Mouse (Mus musculus) hindbrain, embryonic 13.5 days (tissue): ENCODE results near the gene Cotl1. TPM values are rescaled to one million over a fixed set of nuclear protein-coding genes. Genes with fewer than 3 reads are reported as not detected.

Experiments
- ATAC-seq: fragments of 200-750 bp; cut with Nextera tagmentation; 2 replicates; pipeline ENCODE4 v1.8.0; 2017; ENCODE audit warnings: moderate TSS enrichment; ENCODE audit not compliant: low FRiP score
- H3K27ac ChIP-seq: fragments of 300-500 bp; sonication (generic); 2 replicates; pipeline ENCODE4 v1.5.1; 2015; ENCODE audit warnings: inconsistent platforms, mild to moderate bottlenecking, moderate library complexity
- H3K27me3 ChIP-seq: fragments of 300-500 bp; sonication (generic); 2 replicates; pipeline ENCODE4 v1.6.1; 2015; ENCODE audit warnings: mild to moderate bottlenecking, inconsistent platforms
- H3K36me3 ChIP-seq: fragments of 300-500 bp; sonication (generic); 2 replicates; pipeline ENCODE4 v1.6.1; 2015; ENCODE audit warnings: mild to moderate bottlenecking, inconsistent platforms
- H3K4me1 ChIP-seq: fragments of 300-500 bp; sonication (generic); replicated peaks from 2 replicates; pipeline ENCODE4 v1.6.1; 2015; ENCODE audit warnings: inconsistent platforms
- H3K4me2 ChIP-seq: fragments of 300-500 bp; sonication (generic); 2 replicates; pipeline ENCODE4 v1.6.1; 2015; ENCODE audit warnings: inconsistent platforms, mild to moderate bottlenecking, moderate library complexity
- H3K4me3 ChIP-seq: fragments of 300-500 bp; sonication (generic); 2 replicates; pipeline ENCODE4 v1.5.1; 2015; ENCODE audit warnings: mild to moderate bottlenecking, inconsistent platforms
- H3K9ac ChIP-seq: fragments of 300-500 bp; sonication (generic); 2 replicates; pipeline ENCODE4 v1.6.1; 2015; ENCODE audit warnings: mild to moderate bottlenecking, inconsistent platforms
- H3K9me3 ChIP-seq: fragments of 300-500 bp; sonication (generic); 2 replicates; pipeline ENCODE4 v1.6.1; 2016; ENCODE audit warnings: inconsistent platforms
- WGBS: fragments of 180-500 bp; shearing (Covaris S2); methylation state at CpG from one replicate; pipeline ENCODE4 v1.1.7; 2015; 5-methylcytosine and 5-hydroxymethylcytosine counted together
- polyA plus RNA-seq: library from polyadenylated mRNA; unstranded; fragments of >200 nt; fragmentation: Nextera tagmentation; extraction: Ambion mirVana; gene quantifications from 2 replicates; pipeline ENCODE4 v1.2.1, GENCODE M21; 2015

Gene Cotl1
- polyA plus RNA-seq, 1 experiment from 2014 or later, result 106 TPM

DNA sequence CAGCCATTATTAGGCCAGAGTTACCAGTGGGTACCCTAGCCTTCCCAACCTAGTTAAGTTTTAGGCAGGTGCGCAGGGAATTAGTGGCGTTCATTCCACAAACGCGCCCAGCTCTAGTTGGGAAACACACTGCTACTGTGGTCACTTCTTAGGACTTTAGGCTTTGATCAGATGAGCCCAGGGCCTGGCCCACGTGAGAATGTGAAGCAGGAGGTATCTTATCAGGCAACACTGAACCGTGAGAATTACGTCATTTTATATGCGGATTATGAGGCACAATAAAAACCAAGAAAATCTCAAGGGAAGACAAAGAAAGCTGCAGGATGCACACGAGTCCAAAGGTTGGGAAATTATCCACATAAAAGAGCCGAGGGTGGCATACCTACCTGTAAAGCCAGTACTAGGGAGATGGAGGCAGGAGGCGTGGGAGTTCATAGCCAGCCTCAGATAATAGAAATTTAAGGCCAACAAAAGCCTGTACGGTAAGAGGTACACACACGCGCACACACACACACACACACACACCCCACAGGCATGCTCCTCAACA lies 29.3 kb downstream of the Cotl1 start:
- H3K27me3 ChIP-seq, result no peaks in the 10 kb centered on the region
- no peak overlapping the region for H3K4me3 ChIP-seq
- 81% methylated on average over 14 of the region's 14 CpGs for WGBS
- peak overlapping the region; percentile 42 for H3K27ac ChIP-seq
- peaks cover 40% of the 10 kb centered on the region for H3K36me3 ChIP-seq
- H3K9ac ChIP-seq, result no peak overlapping the region
- H3K4me2 ChIP-seq, result no peak overlapping the region
- H3K9me3 ChIP-seq, result no peaks in the 10 kb centered on the region
- H3K4me1 ChIP-seq, result peaks cover 60% of the 10 kb centered on the region
- ATAC-seq, result no peak

GRCm38 (mm10) chr8:119810127-119810868 lies 30.0 kb downstream of the Cotl1 start:
- peak overlapping the region; percentile 42; the same call in 1 of the 2 replicates for H3K27ac ChIP-seq
- H3K9ac ChIP-seq, result peak overlapping the region; percentile 46
- ATAC-seq, result peak; percentile 30; the same call in 1 of the 2 replicates
- H3K4me2 ChIP-seq, result 0 out of 2 replicates have a peak overlapping the region, but pooled peaks have one; percentile 15
- H3K4me1 ChIP-seq, result peaks cover 65% of the 10 kb centered on the region
- 49% methylated on average over 23 of the region's 23 CpGs for WGBS
- H3K4me3 ChIP-seq, result no peak overlapping the region
- no peaks in the 10 kb centered on the region for H3K27me3 ChIP-seq
- peaks cover 32% of the 10 kb centered on the region for H3K36me3 ChIP-seq
- H3K9me3 ChIP-seq, result no peaks in the 10 kb centered on the region

DNA sequence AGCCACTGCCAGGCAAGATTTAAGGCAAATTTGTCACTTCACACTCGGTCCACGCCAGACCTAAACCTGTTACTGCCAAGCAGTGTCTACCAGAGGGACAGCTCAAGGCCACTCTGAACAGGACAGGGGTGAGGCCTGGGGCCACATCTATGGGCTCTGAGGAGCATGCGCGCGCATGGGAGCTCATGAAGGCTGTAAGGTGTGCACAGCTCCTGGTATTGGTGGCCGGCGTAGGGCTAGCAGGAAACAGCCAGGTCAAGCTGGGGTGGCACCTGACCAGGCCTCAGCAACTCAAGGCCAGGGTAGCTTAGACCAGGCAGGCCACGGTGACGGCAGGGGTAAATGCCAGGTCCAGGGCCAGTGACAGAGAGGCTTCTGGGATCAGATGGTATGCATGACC lies 30.7 kb downstream of the Cotl1 start:
- no peak overlapping the region for H3K4me3 ChIP-seq
- ATAC-seq, result no peak
- H3K4me2 ChIP-seq, result no peak overlapping the region
- peak overlapping the region; percentile 46; the same call in 1 of the 2 replicates for H3K9ac ChIP-seq
- 92% methylated on average over 9 of the region's 9 CpGs for WGBS
- no peaks in the 10 kb centered on the region for H3K9me3 ChIP-seq
- H3K36me3 ChIP-seq, result peaks cover 26% of the 10 kb centered on the region
- peak overlapping the region; percentile 42; the same call in 1 of the 2 replicates for H3K27ac ChIP-seq
- peaks cover 68% of the 10 kb centered on the region for H3K4me1 ChIP-seq
- no peaks in the 10 kb centered on the region for H3K27me3 ChIP-seq

DNA sequence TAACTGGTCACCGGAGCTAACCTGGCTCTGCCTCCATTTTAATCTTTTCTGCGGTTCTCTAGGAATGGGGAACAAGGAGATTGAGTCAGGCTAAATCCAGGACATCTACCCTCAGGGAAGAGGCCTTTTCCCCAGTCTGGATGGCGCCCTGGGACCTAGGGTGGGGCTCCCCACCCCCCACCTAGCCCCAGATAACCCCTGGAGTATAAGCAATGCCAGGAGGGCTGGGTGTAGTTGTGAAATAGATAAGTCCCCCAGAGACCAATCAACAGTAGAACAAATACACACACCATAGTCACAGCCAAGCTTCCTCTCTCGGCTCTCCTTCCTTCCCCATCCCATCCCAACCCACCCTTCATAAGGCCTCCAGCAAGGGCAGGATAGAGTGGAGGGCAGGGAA lies 32.7 kb downstream of the Cotl1 start:
- peaks cover 53% of the 10 kb centered on the region for H3K4me1 ChIP-seq
- H3K9ac ChIP-seq, result no peak overlapping the region
- H3K36me3 ChIP-seq, result peaks cover 18% of the 10 kb centered on the region
- H3K9me3 ChIP-seq, result no peaks in the 10 kb centered on the region
- 93% methylated on average over 4 of the region's 4 CpGs for WGBS
- H3K4me2 ChIP-seq, result no peak overlapping the region
- no peak for ATAC-seq
- no peaks in the 10 kb centered on the region for H3K27me3 ChIP-seq
- H3K4me3 ChIP-seq, result no peak overlapping the region
- no peak overlapping the region for H3K27ac ChIP-seq

DNA sequence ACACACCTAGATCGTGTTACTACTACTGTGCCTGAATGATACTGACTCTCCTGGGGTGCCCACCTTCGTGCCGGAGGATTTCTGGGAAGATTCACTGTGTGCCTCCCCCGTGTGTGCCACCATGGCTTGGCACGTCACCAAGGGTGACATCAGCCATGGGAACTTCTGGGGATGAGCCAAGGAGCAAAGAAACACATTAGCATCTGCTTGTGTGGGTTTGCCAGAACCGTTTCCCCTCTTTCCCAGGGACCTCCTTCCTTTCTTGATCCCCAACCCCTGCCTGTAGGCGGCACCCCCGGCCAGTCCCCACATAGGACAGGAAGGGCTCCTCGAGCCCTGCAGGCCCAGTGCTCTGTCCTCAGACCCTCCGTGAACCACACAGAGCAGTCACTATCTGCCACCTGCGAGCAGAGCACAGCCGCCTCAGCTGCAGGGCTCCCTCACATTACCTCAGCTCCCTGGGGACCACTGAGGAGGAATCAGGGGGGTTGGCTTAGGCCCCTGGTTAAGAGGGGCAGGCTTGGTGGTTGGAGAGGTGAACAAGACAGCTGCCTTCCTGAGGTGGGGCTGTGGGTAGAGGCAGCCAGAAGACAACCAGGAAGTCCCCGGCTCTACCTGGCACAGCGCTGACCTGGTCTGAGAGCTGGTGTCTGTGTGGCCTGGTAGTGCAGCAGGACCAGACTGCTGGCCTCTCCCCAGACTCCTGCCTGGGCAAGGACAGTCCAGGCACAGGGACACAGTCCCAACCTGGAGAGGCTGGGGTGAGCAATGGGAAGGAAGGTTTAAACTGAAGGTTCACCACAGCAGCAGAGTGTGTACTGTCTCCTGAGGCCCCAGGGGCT lies 33.7 kb downstream of the Cotl1 start:
- Histone ChIP-seq H3K27ac (peak overlapping the region; percentile 73), H3K9me3 (no peaks in the 10 kb centered on the region), H3K9ac (peak overlapping the region; percentile 43; the same call in 1 of the 2 replicates), H3K36me3 (peaks cover 18% of the 10 kb centered on the region), H3K27me3 (no peaks in the 10 kb centered on the region), H3K4me1 (peaks cover 43% of the 10 kb centered on the region), H3K4me3 (no peak overlapping the region), H3K4me2 (no peak overlapping the region)
- peak; percentile 59 for ATAC-seq
- WGBS, result 63% methylated on average over 14 of the region's 14 CpGs

GRCm38 (mm10) chr8:119805275-119805674 lies 35.1 kb downstream of the Cotl1 start:
- no peaks in the 10 kb centered on the region for H3K9me3 ChIP-seq
- no peak overlapping the region for H3K27ac ChIP-seq
- H3K4me1 ChIP-seq, result peaks cover 42% of the 10 kb centered on the region
- H3K36me3 ChIP-seq, result peaks cover 18% of the 10 kb centered on the region
- WGBS, result 56% methylated on average over 8 of the region's 8 CpGs
- H3K9ac ChIP-seq, result no peak overlapping the region
- no peaks in the 10 kb centered on the region for H3K27me3 ChIP-seq
- no peak overlapping the region for H3K4me2 ChIP-seq
- no peak overlapping the region for H3K4me3 ChIP-seq
- ATAC-seq, result no peak

DNA sequence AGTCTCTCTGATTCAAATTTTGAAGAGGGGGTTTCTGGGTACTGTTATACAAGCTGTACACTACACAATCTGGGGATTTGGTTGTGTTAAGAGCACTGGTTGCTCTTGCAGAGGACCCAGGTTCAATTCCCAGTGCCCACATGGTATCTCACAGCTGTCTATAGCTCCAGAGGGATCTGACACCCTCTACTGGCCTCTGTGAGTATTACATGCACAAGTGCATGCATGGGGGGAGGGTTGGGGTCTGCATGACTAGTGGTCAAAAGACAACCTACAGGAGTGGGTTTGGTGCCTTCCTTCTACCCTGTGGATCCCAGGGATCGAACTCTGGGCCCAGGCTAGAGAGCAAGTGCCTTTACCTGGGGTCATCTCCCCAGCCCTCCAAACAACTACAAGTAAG lies 37.8 kb downstream of the Cotl1 start:
- Histone ChIP-seq H3K4me2 (no peak overlapping the region), H3K9me3 (no peaks in the 10 kb centered on the region), H3K27ac (no peak overlapping the region), H3K36me3 (no peaks in the 10 kb centered on the region; the same call in 1 of the 2 replicates), H3K27me3 (no peaks in the 10 kb centered on the region), H3K4me1 (peaks cover 58% of the 10 kb centered on the region), H3K9ac (no peak overlapping the region), H3K4me3 (no peak overlapping the region)
- WGBS, result 96% methylated on average over 1 of the region's 1 CpGs
- ATAC-seq, result no peak

- peak overlapping the region; percentile 57; the same call in 1 of the 2 replicates for H3K9ac ChIP-seq
- no peaks in the 10 kb centered on the region for H3K27me3 ChIP-seq
- peaks cover 45% of the 10 kb centered on the region for H3K4me1 ChIP-seq
- no peaks in the 10 kb centered on the region for H3K9me3 ChIP-seq
- 5% methylated on average over 4 of the region's 4 CpGs for WGBS
- H3K27ac ChIP-seq, result peak overlapping the region; percentile 76
- ATAC-seq, result no peak
- no peak overlapping the region for H3K4me3 ChIP-seq
- no peaks in the 10 kb centered on the region for H3K36me3 ChIP-seq
- no peak overlapping the region for H3K4me2 ChIP-seq
Observed at GRCm38 (mm10) chr8:119801168-119801567, 39.2 kb downstream of the Cotl1 start.

DNA sequence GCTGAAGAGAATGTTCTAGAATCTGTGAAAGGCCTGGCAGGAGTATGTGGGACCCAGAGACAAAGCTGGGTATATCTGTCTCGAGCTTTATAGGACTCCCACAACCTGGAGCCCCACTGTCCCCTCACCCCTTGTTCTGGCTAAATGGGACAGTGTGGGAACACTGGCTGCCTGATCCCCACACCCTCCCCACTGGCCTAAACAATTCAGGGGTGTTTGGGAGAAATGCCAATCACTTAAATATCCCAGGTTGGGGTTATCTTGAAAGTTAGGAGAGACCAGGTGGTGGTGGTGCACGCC lies 41.4 kb downstream of the Cotl1 start:
- WGBS, result 53% methylated on average over 2 of the region's 2 CpGs
- no peaks in the 10 kb centered on the region for H3K9me3 ChIP-seq
- no peaks in the 10 kb centered on the region for H3K36me3 ChIP-seq
- H3K4me3 ChIP-seq, result no peak overlapping the region
- H3K27ac ChIP-seq, result peak overlapping the region; percentile 86
- no peak overlapping the region; the same call in 1 of the 2 replicates for H3K4me2 ChIP-seq
- H3K27me3 ChIP-seq, result no peaks in the 10 kb centered on the region
- peak overlapping the region; percentile 51; the same call in 1 of the 2 replicates for H3K9ac ChIP-seq
- H3K4me1 ChIP-seq, result peaks cover 36% of the 10 kb centered on the region
- no peak for ATAC-seq

DNA sequence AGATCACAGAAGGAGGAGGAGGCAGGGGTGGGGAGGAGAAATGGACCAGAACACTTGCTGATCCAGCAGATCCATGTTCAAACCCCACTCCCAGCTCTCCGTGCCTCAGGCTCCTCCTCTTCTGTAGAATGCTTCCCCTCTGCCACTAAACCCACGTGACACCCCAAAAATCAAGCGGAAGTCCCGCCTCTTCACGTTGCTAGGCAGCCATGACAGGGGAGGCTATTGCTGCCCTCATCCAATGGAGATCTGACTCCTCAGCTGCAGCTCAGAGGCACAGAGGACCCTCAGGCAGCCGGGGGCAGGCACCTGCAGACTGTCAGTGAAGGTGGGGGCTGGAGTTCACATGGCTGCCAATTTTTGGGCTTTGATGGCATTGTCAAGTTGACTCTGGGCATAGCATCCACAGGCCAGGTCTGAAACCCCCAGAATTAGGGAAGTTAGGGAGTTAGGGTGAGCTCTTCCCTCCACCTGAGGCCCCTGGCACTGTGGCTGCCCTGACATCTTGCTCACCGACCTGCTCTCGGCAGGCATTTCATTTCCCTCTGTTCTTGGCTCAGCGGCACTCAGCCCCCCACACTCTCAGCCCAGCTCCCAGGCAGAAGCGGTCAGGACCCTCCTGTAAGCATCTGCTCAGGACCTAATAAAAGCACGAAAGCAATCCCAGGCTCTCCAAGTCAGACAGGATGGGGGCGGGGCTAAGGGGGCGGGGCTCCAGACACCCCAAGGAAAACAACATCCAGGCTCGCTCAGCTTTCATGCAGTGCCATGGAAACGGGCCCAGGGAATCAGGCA lies 42.0 kb downstream of the Cotl1 start:
- peak overlapping the region; percentile 51; the same call in 1 of the 2 replicates for H3K9ac ChIP-seq
- ATAC-seq, result peak; percentile 82
- peaks cover 36% of the 10 kb centered on the region for H3K4me1 ChIP-seq
- WGBS, result 5% methylated on average over 15 of the region's 15 CpGs
- peak overlapping the region; percentile 86 for H3K27ac ChIP-seq
- no peaks in the 10 kb centered on the region for H3K36me3 ChIP-seq
- no peak overlapping the region for H3K4me3 ChIP-seq
- H3K4me2 ChIP-seq, result peak overlapping the region; percentile 38
- no peaks in the 10 kb centered on the region for H3K9me3 ChIP-seq
- no peaks in the 10 kb centered on the region for H3K27me3 ChIP-seq

- Histone ChIP-seq H3K4me3 (no peak overlapping the region), H3K4me2 (no peak overlapping the region), H3K9me3 (no peaks in the 10 kb centered on the region), H3K36me3 (no peaks in the 10 kb centered on the region), H3K9ac (no peak overlapping the region), H3K4me1 (peaks cover 45% of the 10 kb centered on the region), H3K27me3 (no peaks in the 10 kb centered on the region), H3K27ac (no peak overlapping the region)
- WGBS, result 83% methylated on average over 3 of the region's 3 CpGs
- no peak for ATAC-seq
Observed at GRCm38 (mm10) chr8:119795651-119796050, 44.7 kb downstream of the Cotl1 start.

DNA sequence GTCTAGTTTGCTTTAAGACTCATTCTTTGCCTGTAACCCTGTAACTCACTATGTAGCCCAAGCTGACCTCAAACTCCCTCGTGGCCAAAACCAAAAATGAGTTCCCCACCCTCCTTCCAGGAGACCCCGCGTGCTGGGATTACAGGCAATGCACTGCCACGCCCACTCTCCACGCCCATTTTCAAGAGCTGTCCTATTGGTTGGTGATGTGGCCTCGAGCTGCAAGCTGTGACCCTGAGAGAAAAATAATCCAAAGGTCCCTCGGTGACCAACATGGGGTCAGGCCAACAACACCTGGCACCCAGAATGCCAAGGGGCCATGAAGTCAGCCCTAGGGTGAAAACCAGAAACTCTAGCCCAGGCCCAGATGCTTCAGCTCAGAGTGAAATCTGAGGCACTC lies 45.7 kb downstream of the Cotl1 start:
- no peaks in the 10 kb centered on the region for H3K36me3 ChIP-seq
- peaks cover 40% of the 10 kb centered on the region for H3K4me1 ChIP-seq
- no peak overlapping the region for H3K27ac ChIP-seq
- H3K27me3 ChIP-seq, result no peaks in the 10 kb centered on the region
- H3K4me3 ChIP-seq, result no peak overlapping the region
- no peak for ATAC-seq
- H3K9ac ChIP-seq, result no peak overlapping the region
- H3K9me3 ChIP-seq, result no peaks in the 10 kb centered on the region
- 38% methylated on average over 7 of the region's 7 CpGs for WGBS
- H3K4me2 ChIP-seq, result no peak overlapping the region
